ENCODE assay signal across 13 mouse cellular contexts in genomic region chr7:16792316-16792715, GRCm38 (mm10). TPM values are rescaled to one million over a fixed set of nuclear protein-coding genes. Genes with fewer than 3 reads are reported as not detected.
DNase-seq lines count a peak whose midpoint lies in the region; ATAC-seq lines count a peak whose summit lies in the region.
"Had no signal": no experiment of that assay in that cellular context is flagged by ENCODE, and none has a peak within 500 bp of the region (broad histone marks: within the 10 kb centered on the region; RNA-seq: fewer than 3 reads in every experiment).

No protein-coding gene starts in this region.

- no peaks in the 10 kb centered on the region for H3K27me3 ChIP-seq in liver, embryonic 13.5 days
- H3K27me3 ChIP-seq in hindbrain, embryonic 14.5 days (ENCODE audit: control insufficient read depth, insufficient read depth, low read length) = no peaks in the 10 kb centered on the region
- no peaks in the 10 kb centered on the region for H3K27me3 ChIP-seq in hindbrain, embryonic 13.5 days
- H3K27me3 ChIP-seq: heart, embryonic 15.5 days had no signal

- DNase-seq in urinary bladder, postnatal 14 days (ENCODE audit: low spot score) = peak; percentile 63
- DNase-seq in urinary bladder, postnatal 4 days (ENCODE audit: low spot score in 2 of 2) = no peak
- DNase-seq in liver, embryonic 13.5 days = no peak
- DNase-seq in lung, postnatal 10 days = peak; percentile 79
- DNase-seq in left cerebral cortex, postnatal 14 days (ENCODE audit: low spot score in 2 of 2) = no peak
- DNase-seq in hindbrain, embryonic 14.5 days (ENCODE audit: low spot score) = no peak
- DNase-seq: cerebellum, adult 11 months; gastrocnemius, postnatal 36 days; kidney, postnatal 14 days had no signal

- peaks cover 22% of the 10 kb centered on the region for H3K4me1 ChIP-seq in liver, embryonic 13.5 days (replicated peaks)
- H3K4me1 ChIP-seq in hindbrain, embryonic 14.5 days (replicated peaks; ENCODE audit: control insufficient read depth, insufficient read depth, low read length) = no peaks in the 10 kb centered on the region
- no peaks in the 10 kb centered on the region for H3K4me1 ChIP-seq in hindbrain, embryonic 13.5 days (replicated peaks)

- 0 out of 2 replicates have a peak, but pooled peaks have one; percentile 18 for ATAC-seq in liver, embryonic 13.5 days (ENCODE audit: low read depth)
- ATAC-seq in hindbrain, embryonic 14.5 days (ENCODE audit: low FRiP score) = no peak
- no peak for ATAC-seq in hindbrain, embryonic 13.5 days (ENCODE audit: low FRiP score)
- ATAC-seq: hindbrain, postnatal 0 days had no signal

- H3K27ac ChIP-seq in liver, embryonic 13.5 days = peak overlapping the region; percentile 41; the same call in 1 of the 2 replicates
- no peak overlapping the region for H3K27ac ChIP-seq in hindbrain, embryonic 14.5 days
- no peak overlapping the region for H3K27ac ChIP-seq in hindbrain, embryonic 13.5 days
- H3K27ac ChIP-seq: hindbrain, postnatal 0 days had no signal

- 84% methylated on average over 5 of the region's 5 CpGs for WGBS in liver, embryonic 13.5 days (ENCODE audit: insufficient replicate concordance)
- 75% methylated on average over 5 of the region's 5 CpGs for WGBS in hindbrain, embryonic 14.5 days
- 83% methylated on average over 5 of the region's 5 CpGs for WGBS in hindbrain, embryonic 13.5 days

- no peak overlapping the region for H3K4me3 ChIP-seq in liver, embryonic 13.5 days (replicated peaks)
- no peak overlapping the region for H3K4me3 ChIP-seq in hindbrain, embryonic 14.5 days (replicated peaks; ENCODE audit: low read length)
- no peak overlapping the region for H3K4me3 ChIP-seq in hindbrain, embryonic 13.5 days
- H3K4me3 ChIP-seq: heart, embryonic 15.5 days; myocyte had no signal

- no peak overlapping the region for H3K4me2 ChIP-seq in liver, embryonic 13.5 days
- no peak overlapping the region for H3K4me2 ChIP-seq in hindbrain, embryonic 14.5 days (replicated peaks)
- no peak overlapping the region for H3K4me2 ChIP-seq in hindbrain, embryonic 13.5 days

- H3K9ac ChIP-seq in liver, embryonic 13.5 days = no peak overlapping the region
- no peak overlapping the region for H3K9ac ChIP-seq in hindbrain, embryonic 14.5 days
- H3K9ac ChIP-seq in hindbrain, embryonic 13.5 days = no peak overlapping the region
- H3K9ac ChIP-seq: heart, embryonic 15.5 days had no signal

- intact Hi-C loops in left cerebral cortex, postnatal 14 days (cut with DNase I) = no loop called here

- H3K36me3 ChIP-seq in liver, embryonic 13.5 days = peaks cover 100% of the 10 kb centered on the region
- no peaks in the 10 kb centered on the region for H3K36me3 ChIP-seq in hindbrain, embryonic 14.5 days (replicated peaks; ENCODE audit: control insufficient read depth, insufficient read depth)
- H3K36me3 ChIP-seq in hindbrain, embryonic 13.5 days = peaks cover 3% of the 10 kb centered on the region

- no peaks in the 10 kb centered on the region for H3K9me3 ChIP-seq in liver, embryonic 13.5 days (replicated peaks)
- H3K9me3 ChIP-seq in hindbrain, embryonic 14.5 days (ENCODE audit: control insufficient read depth, low read length) = no peaks in the 10 kb centered on the region
- no peaks in the 10 kb centered on the region for H3K9me3 ChIP-seq in hindbrain, embryonic 13.5 days
- H3K9me3 ChIP-seq: heart, embryonic 15.5 days had no signal

RNA-seq across cellular contexts. Expression of gene Slc1a5, which starts 11.2 kb away (rescaled TPM):
- 92.3 and 93.0 TPM in 2 replicates for polyA plus RNA-seq in liver, embryonic 13.5 days (2015; fragmentation: Nextera tagmentation; extraction: Ambion mirVana)
- total RNA-seq in left cerebral cortex, postnatal 14 days (2021) = 1 to 10 TPM; 3.8 to 5.7 TPM
- polyA plus RNA-seq in hindbrain, embryonic 14.5 days (2014; fragmentation: Nextera tagmentation; extraction: Ambion mirVana) = 5.9 and 6.8 TPM in 2 replicates
- polyA plus RNA-seq in hindbrain, embryonic 13.5 days (2015; fragmentation: Nextera tagmentation; extraction: Ambion mirVana) = 8.6 and 8.7 TPM in 2 replicates

RNA-seq across cellular contexts. Expression of gene Strn4, which starts 23.4 kb away (rescaled TPM):
- 32.8 and 34.0 TPM in 2 replicates for polyA plus RNA-seq in liver, embryonic 13.5 days (2015; fragmentation: Nextera tagmentation; extraction: Ambion mirVana)
- total RNA-seq in left cerebral cortex, postnatal 14 days (2021) = 100 to 1,000 TPM; 333 to 347 TPM
- polyA plus RNA-seq in hindbrain, embryonic 14.5 days (2014; fragmentation: Nextera tagmentation; extraction: Ambion mirVana) = 174 and 197 TPM in 2 replicates
- polyA plus RNA-seq in hindbrain, embryonic 13.5 days (2015; fragmentation: Nextera tagmentation; extraction: Ambion mirVana) = 159 and 172 TPM in 2 replicates

RNA-seq across cellular contexts. Expression of gene Fkrp, which starts 24.2 kb away (rescaled TPM):
- 10.0 and 10.7 TPM in 2 replicates for polyA plus RNA-seq in liver, embryonic 13.5 days (2015; fragmentation: Nextera tagmentation; extraction: Ambion mirVana)
- total RNA-seq in left cerebral cortex, postnatal 14 days (2021) = 10 to 100 TPM; 50.3 to 57.2 TPM
- 44.7 and 48.5 TPM in 2 replicates for polyA plus RNA-seq in hindbrain, embryonic 14.5 days (2014; fragmentation: Nextera tagmentation; extraction: Ambion mirVana)
- polyA plus RNA-seq in hindbrain, embryonic 13.5 days (2015; fragmentation: Nextera tagmentation; extraction: Ambion mirVana) = 43.6 and 45.3 TPM in 2 replicates

RNA-seq across cellular contexts. Expression of gene Prkd2, which starts 50.4 kb away (rescaled TPM):
- polyA plus RNA-seq in liver, embryonic 13.5 days (2015; fragmentation: Nextera tagmentation; extraction: Ambion mirVana) = 2.7 and 3.5 TPM in 2 replicates
- total RNA-seq in left cerebral cortex, postnatal 14 days (2021) = 1 to 10 TPM; 9.0 to 9.3 TPM
- 5.6 and 5.8 TPM in 2 replicates for polyA plus RNA-seq in hindbrain, embryonic 14.5 days (2014; fragmentation: Nextera tagmentation; extraction: Ambion mirVana)
- polyA plus RNA-seq in hindbrain, embryonic 13.5 days (2015; fragmentation: Nextera tagmentation; extraction: Ambion mirVana) = 6.6 and 7.3 TPM in 2 replicates

RNA-seq across cellular contexts. Expression of gene Ap2s1, which starts 54.1 kb away (rescaled TPM):
- polyA plus RNA-seq in liver, embryonic 13.5 days (2015; fragmentation: Nextera tagmentation; extraction: Ambion mirVana) = 195 and 202 TPM in 2 replicates
- 100 to 1,000 TPM; 349 to 363 TPM for total RNA-seq in left cerebral cortex, postnatal 14 days (2021)
- polyA plus RNA-seq in hindbrain, embryonic 14.5 days (2014; fragmentation: Nextera tagmentation; extraction: Ambion mirVana) = 446 and 463 TPM in 2 replicates
- 381 and 383 TPM in 2 replicates for polyA plus RNA-seq in hindbrain, embryonic 13.5 days (2015; fragmentation: Nextera tagmentation; extraction: Ambion mirVana)

Comparison
In these comparisons a context has a peak if more than half of its experiments do, and no peak if none do; other contexts are left out.
1. DNase-seq: peak in urinary bladder, postnatal 14 days (single experiment) and lung, postnatal 10 days (single experiment); none in urinary bladder, postnatal 4 days (0 of 2), liver, embryonic 13.5 days (single experiment), left cerebral cortex, postnatal 14 days (0 of 2) and hindbrain, embryonic 14.5 days (single experiment).